Mouse (Mus musculus): ENCODE measurements around the gene Ruvbl2.
A peak's percentile ranks its signal among the peaks of the same experiment; 100 is the strongest.
"Not testable (repeated sequence)": the region's sequence is repeated elsewhere in the genome, so short reads cannot be mapped to it uniquely, and the experiment has no call there.

The Ruvbl2 gene

GRCm38 (mm10) chr7:45437521-45438276 lies at the start of gene Ruvbl2:
TSS of gene Ruvbl2 (minus strand) at chr7:45438096.
- DNase-seq (ENCODE audit: low spot score), result no peak

GRCm38 (mm10) chr7:45486761-45487415 lies 49.0 kb upstream of the Ruvbl2 start, which contains the start of gene Gm45808:
TSS of gene Gm45808 (minus strand) at chr7:45486811.
- no peak for DNase-seq (ENCODE audit: low spot score)

- DNase-seq (ENCODE audit: low spot score), result no peak
These were observed 48.3 kb upstream of the Ruvbl2 start for GRCm38 (mm10) chr7:45486158-45486557.

GRCm38 (mm10) chr7:45484985-45485384 lies 47.1 kb upstream of the Ruvbl2 start:
- not testable (repeated sequence) for DNase-seq (ENCODE audit: low spot score)

- no peak for DNase-seq (ENCODE audit: low spot score)
These were observed 44.3 kb upstream of the Ruvbl2 start for GRCm38 (mm10) chr7:45482166-45482565.

GRCm38 (mm10) chr7:45481374-45481927 lies 43.6 kb upstream of the Ruvbl2 start, which contains the start of gene Tulp2:
TSS of gene Tulp2 (plus strand) at chr7:45481877.
- DNase-seq (ENCODE audit: low spot score), result peak; percentile 57

- DNase-seq (ENCODE audit: low spot score), result not testable (repeated sequence)
These were observed 42.4 kb upstream of the Ruvbl2 start for GRCm38 (mm10) chr7:45480310-45480709.

- DNase-seq (ENCODE audit: low spot score), result no peak
These were observed 40.9 kb upstream of the Ruvbl2 start for GRCm38 (mm10) chr7:45478774-45479173.

- DNase-seq (ENCODE audit: low spot score), result peak; percentile 68
These were observed 39.1 kb upstream of the Ruvbl2 start for GRCm38 (mm10) chr7:45477003-45477402.

- no peak for DNase-seq (ENCODE audit: low spot score)
These were observed 38.6 kb upstream of the Ruvbl2 start for GRCm38 (mm10) chr7:45476453-45476852.

- DNase-seq (ENCODE audit: low spot score), result no peak
These were observed 37.5 kb upstream of the Ruvbl2 start for GRCm38 (mm10) chr7:45475291-45475969.

- DNase-seq (ENCODE audit: low spot score), result peak; percentile 67
These were observed 33.0 kb upstream of the Ruvbl2 start for GRCm38 (mm10) chr7:45470869-45471268.

GRCm38 (mm10) chr7:45467090-45467670 lies 29.3 kb upstream of the Ruvbl2 start:
- no peak for DNase-seq (ENCODE audit: low spot score)

GRCm38 (mm10) chr7:45466283-45467089 lies 28.6 kb upstream of the Ruvbl2 start, which contains the start of gene Bax:
TSS of gene Bax (minus strand) at chr7:45466898.
- peak; percentile 93 for DNase-seq (ENCODE audit: low spot score)

GRCm38 (mm10) chr7:45465549-45465948 lies 27.7 kb upstream of the Ruvbl2 start:
- DNase-seq (ENCODE audit: low spot score), result no peak

GRCm38 (mm10) chr7:45465112-45465511 lies 27.2 kb upstream of the Ruvbl2 start:
- no peak for DNase-seq (ENCODE audit: low spot score)

- no peak for DNase-seq (ENCODE audit: low spot score)
These were observed 26.3 kb upstream of the Ruvbl2 start for GRCm38 (mm10) chr7:45463987-45464778.

- DNase-seq (ENCODE audit: low spot score), result not testable (repeated sequence)
These were observed 25.0 kb upstream of the Ruvbl2 start for GRCm38 (mm10) chr7:45462868-45463267.

GRCm38 (mm10) chr7:45462325-45462724 lies 24.4 kb upstream of the Ruvbl2 start:
- no peak for DNase-seq (ENCODE audit: low spot score)

- DNase-seq (ENCODE audit: low spot score), result no peak
These were observed 23.9 kb upstream of the Ruvbl2 start for GRCm38 (mm10) chr7:45461781-45462180.

All from T-cell, adult 2 months (primary cell).